Mouse (Mus musculus) urinary bladder, postnatal 4 days (tissue): ENCODE results near the gene Mrpl49.
"Not testable (repeated sequence)": the region's sequence is repeated elsewhere in the genome, so short reads cannot be mapped to it uniquely, and the experiment has no call there.

Source experiments
- DNase-seq, 2 experiments: peaks; one replicate each; pipeline ENCODE4 v3.0.0; 2021 to 2022; ENCODE audit warnings: low spot score in 2 of 2

The Mrpl49 gene

DNA sequence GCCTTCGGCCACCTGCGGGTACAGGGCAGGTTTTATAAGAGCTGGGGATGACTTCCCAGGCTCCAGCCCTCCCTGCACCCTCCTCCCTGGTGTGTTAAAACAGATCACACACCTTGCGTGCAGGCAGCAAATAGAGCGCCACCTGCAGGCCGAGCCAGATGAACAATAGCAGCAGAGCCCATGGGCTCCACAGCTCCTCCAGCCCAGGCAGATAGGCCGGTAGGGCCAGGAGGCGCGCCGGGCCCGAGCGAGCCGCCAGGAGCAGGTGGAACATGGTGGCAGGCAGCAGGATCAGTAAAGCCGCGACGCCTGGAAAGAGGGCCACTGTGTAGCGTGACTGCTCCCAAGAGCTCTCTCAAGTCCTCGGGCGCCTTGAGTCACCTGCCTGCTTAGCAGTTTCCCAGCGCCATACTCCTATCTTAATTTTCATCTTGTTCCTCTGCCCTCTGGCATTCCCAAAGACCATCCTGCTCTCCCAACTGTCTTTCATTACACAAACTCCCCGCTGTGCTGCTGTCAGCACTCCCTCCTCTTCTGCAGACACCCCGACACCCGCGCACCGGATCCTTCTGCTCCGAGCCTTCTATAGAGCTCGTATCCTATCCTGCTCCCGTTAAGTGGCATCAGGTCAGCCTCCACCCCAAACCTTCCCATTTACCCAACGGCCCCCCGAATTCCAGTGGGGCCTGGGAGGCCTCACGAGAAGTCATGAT is 9.6 kb upstream of the Mrpl49 start:
- peak; percentile 61 to 84 for DNase-seq

DNA sequence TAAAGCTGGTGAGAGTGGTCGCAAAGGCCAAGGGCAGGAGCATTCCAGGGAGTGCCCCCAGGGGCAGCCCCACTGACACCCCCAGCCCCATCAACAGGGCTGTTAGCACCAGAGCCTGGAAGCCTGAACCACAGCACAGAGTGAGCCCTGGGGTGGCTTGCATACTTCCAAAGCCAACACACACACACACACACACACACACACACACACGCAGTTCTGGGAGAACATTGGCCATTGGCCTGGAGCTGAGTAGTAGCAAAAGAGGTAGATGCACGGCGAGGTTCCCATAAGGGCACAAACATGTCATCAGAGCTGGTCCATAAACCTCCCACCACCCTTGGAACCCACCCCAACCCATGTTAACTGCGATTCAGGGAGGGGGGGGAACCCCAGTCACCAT is 9.0 kb upstream of the Mrpl49 start:
- DNase-seq = no peak

GRCm38 (mm10) chr19:6063081-6063480 is 5.5 kb upstream of the Mrpl49 start:
- no peak for DNase-seq

- DNase-seq = no peak
Measured at GRCm38 (mm10) chr19:6062418-6062817, 4.8 kb upstream of the Mrpl49 start.

- DNase-seq = no peak
Measured at GRCm38 (mm10) chr19:6061641-6062302, 4.2 kb upstream of the Mrpl49 start.

GRCm38 (mm10) chr19:6061021-6061533 is 3.5 kb upstream of the Mrpl49 start, which contains the start of gene Znhit2:
Gene Znhit2, plus strand, starts transcription at chr19:6061192.
- peak; percentile 91 for DNase-seq

DNA sequence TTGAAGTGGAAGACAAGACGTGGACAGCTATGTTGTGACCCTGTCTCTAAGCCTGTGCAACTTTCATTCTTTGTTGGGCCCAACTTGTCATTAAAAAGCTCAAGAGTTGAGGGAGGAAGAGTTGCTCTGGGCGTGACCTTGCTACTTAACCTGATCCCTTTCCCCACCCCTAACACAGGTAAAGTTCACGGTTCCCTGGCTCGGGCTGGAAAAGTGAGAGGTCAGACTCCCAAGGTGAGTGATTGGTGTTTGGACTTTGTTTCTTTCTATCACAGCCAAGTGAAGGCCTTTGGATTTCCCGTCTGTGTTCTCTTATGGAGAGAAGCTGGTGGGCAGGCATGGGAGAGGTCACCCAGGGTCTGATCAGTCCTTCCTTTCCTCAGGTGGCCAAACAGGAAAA is 1.4 kb upstream of the Mrpl49 start:
- DNase-seq = no peak

GRCm38 (mm10) chr19:6058513-6058912 is 928 bp upstream of the Mrpl49 start:
- DNase-seq = no peak

GRCm38 (mm10) chr19:6056696-6057095 is 889 bp downstream of the Mrpl49 start:
- no peak for DNase-seq

DNA sequence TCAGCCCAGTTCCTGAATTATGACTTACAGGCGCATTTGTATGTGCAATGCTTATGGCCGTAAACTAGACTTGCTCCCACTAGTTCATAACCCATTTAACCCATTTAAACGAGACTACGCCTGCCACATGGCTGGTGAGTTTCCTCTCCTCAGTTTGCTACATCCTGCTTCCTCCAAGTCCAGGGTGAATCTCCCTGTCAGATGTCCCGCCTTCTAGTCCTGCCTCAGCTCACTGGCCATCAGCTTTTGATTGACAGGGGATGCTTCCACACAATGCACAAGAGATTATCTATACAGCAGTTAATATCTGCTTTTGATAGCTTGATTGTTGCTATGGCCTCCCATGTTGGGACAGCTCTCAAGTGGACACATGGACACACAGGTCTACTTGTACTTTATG is 3.3 kb downstream of the Mrpl49 start:
- DNase-seq = no peak

DNA sequence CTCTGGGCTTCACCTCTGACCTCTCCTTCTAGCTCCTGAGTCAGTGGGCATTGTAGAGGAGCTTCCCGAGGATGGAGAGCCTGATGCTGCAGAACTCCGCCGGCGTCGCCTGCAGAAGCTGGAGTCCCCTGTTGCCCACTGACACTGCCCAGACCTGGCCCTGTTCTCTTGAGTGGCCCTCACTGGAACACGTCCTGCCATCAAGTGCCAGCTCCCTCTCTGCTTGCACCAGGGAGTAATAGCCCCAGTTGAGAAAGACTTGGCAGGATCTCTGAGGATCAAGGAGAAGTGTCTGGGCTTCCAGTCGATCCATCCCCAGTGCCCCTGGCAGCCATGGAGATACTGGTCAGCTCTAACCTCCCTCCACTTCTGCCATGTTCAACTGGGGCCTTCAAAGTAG is 5.1 kb downstream of the Mrpl49 start:
- DNase-seq = no peak

DNA sequence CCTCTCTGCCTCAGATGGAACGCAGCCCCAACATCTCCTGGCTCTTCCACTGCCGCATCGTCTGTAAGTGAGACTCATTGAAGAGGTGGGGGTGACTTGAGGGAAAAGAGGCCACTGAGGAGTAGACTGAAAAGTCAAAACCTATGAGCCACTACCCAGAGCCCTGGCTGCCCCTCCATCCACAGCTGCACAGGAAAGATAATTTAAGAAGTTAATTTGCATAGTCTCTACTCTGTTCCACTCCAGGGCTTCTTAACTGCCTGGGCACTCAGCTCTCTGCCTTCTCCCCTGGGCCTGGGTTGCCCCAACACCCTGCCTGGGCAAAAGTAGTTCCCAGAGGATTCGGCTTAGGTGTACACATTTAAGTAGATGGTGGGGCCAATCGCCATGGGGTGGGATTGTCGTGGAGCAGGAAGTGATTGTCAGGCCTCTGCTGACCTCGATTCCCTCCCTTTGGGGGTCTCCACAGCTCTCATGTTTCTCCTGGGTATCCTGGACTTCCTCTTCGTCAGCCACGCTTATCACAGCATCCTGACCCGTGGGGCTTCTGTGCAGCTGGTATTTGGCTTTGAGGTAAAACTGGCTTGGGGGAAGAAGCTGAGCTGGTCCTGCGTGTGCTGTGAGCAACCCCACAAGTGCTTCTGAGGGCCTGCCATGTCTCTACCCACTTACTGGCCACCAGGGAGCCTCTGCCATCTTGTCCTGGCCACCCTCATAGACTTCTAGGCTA is 8.7 kb downstream of the Mrpl49 start:
- DNase-seq = no peak

DNA sequence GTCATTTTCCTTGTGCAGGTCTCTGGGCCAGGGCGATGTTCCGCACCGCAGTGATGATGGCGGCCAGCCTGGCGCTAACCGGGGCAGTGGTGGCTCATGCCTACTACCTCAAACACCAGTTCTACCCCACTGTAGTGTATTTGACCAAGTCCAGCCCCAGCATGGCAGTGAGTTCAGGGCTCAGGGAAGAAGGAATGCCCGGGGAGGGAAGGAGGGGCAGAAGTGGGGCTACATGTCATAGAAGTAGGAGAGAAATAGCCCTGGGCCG is 9.8 kb downstream of the Mrpl49 start:
- no peak for DNase-seq

DNA sequence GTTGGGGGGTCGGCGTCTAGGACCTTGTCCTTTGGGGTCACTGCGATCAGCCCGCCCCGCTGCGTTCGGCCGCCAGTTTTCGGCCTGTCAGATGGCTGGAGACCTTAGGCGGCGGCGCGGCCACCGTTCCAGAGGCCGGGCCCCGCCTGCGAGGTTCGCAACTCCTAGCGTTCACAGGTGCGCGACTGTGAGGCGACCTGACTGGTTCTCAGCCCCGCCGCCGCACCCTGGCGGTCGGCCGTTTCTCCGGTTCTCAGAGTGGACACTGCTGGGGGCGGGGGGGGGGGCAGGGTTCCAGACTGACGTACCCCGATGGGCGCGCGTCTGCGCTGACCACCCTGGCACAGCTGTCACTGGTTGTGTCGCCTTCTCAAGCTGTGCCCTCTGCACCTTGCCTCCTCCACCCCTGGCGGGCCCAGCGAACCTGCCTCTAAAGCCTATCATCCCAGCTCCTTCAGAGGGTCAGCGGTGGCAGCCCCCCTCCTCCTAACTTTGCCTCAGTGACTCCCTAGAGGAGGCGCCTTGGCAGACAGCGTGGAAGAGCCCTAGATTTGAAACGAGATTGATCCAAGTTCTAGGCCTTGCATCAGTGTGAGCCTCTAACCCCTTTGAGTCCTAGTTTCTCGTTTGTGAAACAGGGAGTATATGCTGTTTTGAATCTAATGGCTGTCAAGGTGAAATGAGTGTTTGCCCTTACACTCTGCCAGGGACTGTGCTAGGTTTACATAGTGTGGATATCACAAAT is 10.3 kb downstream of the Mrpl49 start:
- no peak for DNase-seq

DNA sequence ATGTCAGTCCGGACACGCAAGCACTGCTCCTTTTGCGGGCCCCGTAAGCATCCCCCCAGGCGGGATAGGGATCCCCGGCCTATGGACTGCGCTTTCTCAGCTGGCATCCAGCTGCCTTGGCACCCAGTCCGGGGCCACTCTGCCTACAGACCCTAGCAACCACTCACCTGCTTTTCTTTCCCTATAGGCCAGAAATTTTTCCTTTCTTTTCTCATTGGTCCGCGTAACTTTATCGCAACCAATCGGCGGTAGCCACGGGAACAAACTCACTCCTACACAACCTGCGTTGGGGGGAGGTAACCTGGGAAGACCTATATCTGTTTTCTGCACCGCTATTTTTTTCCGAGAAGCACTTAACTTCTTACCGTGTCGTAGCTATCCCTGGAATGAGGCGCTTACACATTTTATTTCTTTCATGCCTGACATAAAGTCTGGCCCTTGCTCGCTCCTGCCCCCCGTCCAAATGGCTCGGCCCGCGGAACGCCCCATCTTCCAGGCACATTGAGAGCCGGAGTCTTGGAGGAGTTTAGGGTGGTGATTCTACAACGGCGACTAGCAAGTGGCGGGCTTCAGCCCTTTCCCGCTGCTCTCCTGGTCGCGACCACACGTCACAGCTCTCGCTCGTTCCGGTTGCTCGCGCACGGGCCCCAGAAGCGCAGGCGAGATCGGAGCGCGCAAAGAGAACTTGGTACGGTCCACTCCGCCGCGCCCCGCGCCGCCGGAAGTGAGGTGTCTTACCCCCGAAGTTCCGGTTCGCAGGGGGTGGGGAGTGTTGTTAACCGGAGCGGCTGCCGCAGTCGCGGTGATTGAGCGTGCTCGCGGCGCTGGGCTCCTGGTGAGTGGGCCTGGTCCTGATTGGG is 11.1 kb downstream of the Mrpl49 start, which contains the start of gene Syvn1:
Syvn1 (plus strand) TSS at position 283 of the 860 bp plus-strand sequence.
- peak; percentile 85 to 87 for DNase-seq

- no peak for DNase-seq
Measured at GRCm38 (mm10) chr19:6045366-6046293, 12.0 kb downstream of the Mrpl49 start.

DNA sequence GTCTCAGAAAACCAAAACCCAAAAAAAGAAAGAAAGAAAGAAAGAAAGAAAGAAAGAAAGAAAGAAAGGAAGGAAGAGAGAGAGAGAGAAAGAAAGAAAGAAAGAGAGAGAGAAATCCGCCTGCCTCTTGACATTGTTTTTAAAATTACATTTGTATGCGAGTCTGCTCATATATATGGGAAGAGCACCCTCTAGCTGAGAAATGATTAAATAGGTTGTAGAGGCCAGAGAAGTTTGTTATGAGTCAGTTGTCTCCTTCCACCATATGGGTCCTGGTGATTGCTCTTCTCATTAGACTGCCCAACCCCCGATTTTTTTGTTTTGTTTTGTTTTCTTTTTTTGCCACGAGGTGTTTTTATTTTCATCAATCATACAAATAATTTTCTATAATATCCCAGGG is 13.5 kb downstream of the Mrpl49 start:
- not testable (repeated sequence) for DNase-seq

GRCm38 (mm10) chr19:6042293-6042692 is 15.3 kb downstream of the Mrpl49 start:
- DNase-seq = no peak

- no peak for DNase-seq
Measured at GRCm38 (mm10) chr19:6040002-6040401, 17.6 kb downstream of the Mrpl49 start.

DNA sequence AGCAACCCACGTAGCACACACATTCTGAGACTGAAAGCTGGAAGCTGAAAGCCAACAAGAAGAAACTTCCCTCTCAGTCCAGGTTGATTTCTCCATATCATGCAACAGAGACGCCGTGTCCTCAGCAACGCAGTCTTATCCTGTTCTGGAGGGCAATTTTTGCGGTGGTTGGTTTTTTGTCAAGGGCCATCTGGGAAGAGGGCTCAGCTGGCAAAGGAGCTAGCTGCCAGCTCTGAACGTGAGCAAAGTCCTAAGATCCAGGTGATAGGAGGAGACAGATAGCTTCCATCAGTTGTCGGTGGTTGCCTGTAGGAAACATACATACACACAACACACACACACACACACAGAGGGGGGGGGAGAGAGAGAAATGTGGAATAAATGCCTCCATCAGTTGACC is 19.3 kb downstream of the Mrpl49 start:
- no peak for DNase-seq
